Mouse (Mus musculus) thymus, postnatal 4 days (tissue): ENCODE data around the gene Uqcr11.
A peak's percentile ranks its signal among the peaks of the same experiment; 100 is the strongest.

Source experiments
- DNase-seq: peaks from one replicate; pipeline ENCODE4 v3.0.0; 2021

The Uqcr11 gene

GRCm38 (mm10) chr10:80406684-80407501 is at the start of gene Uqcr11:
TSS of gene Uqcr11 (minus strand) at chr10:80406830.
- peak; percentile 91 for DNase-seq

GRCm38 (mm10) chr10:80455697-80456096 is 49.1 kb upstream of the Uqcr11 start:
- DNase-seq, result no peak

GRCm38 (mm10) chr10:80454781-80455180 is 48.2 kb upstream of the Uqcr11 start:
- no peak for DNase-seq

GRCm38 (mm10) chr10:80453601-80454000 is 47.0 kb upstream of the Uqcr11 start:
- no peak for DNase-seq

- no peak for DNase-seq
Observed at GRCm38 (mm10) chr10:80450599-80450998, 44.0 kb upstream of the Uqcr11 start.

GRCm38 (mm10) chr10:80445898-80446601 is 39.4 kb upstream of the Uqcr11 start:
- peak; percentile 91 for DNase-seq

- no peak for DNase-seq
Observed at GRCm38 (mm10) chr10:80445052-80445451, 38.4 kb upstream of the Uqcr11 start.

GRCm38 (mm10) chr10:80444339-80445045 is 37.9 kb upstream of the Uqcr11 start:
- peak; percentile 42 for DNase-seq

- no peak for DNase-seq
Observed at GRCm38 (mm10) chr10:80443575-80444278, 37.1 kb upstream of the Uqcr11 start.

- no peak for DNase-seq
Observed at GRCm38 (mm10) chr10:80442989-80443388, 36.4 kb upstream of the Uqcr11 start.

GRCm38 (mm10) chr10:80441598-80441997 is 35.0 kb upstream of the Uqcr11 start:
- DNase-seq, result no peak

GRCm38 (mm10) chr10:80440031-80440430 is 33.4 kb upstream of the Uqcr11 start:
- DNase-seq, result no peak

- no peak for DNase-seq
Observed at GRCm38 (mm10) chr10:80437973-80438372, 31.3 kb upstream of the Uqcr11 start.

GRCm38 (mm10) chr10:80436276-80436675 is 29.6 kb upstream of the Uqcr11 start:
- DNase-seq, result peak; percentile 79

GRCm38 (mm10) chr10:80435764-80436163 is 29.1 kb upstream of the Uqcr11 start:
- DNase-seq, result peak; percentile 45

- no peak for DNase-seq
Observed at GRCm38 (mm10) chr10:80434823-80435222, 28.2 kb upstream of the Uqcr11 start.

- DNase-seq, result no peak
Observed at GRCm38 (mm10) chr10:80434233-80434592, 27.6 kb upstream of the Uqcr11 start.

- DNase-seq, result peak; percentile 99
Observed at GRCm38 (mm10) chr10:80433513-80434232, 27.0 kb upstream of the Uqcr11 start, which contains the start of gene Tcf3. TSS of gene Tcf3 (minus strand) at chr10:80433647.

- peak; percentile 81 for DNase-seq
Observed at GRCm38 (mm10) chr10:80432936-80433512, 26.4 kb upstream of the Uqcr11 start.

- DNase-seq, result no peak
Observed at GRCm38 (mm10) chr10:80432387-80432785, 25.8 kb upstream of the Uqcr11 start.

- peak; percentile 72 for DNase-seq
Observed at GRCm38 (mm10) chr10:80431570-80432386, 25.1 kb upstream of the Uqcr11 start.
